Mouse (Mus musculus) adrenal gland, adult (tissue): ENCODE measurements around the gene 4933402D24Rik.

Experiments
- DNase-seq, 2 experiments: peaks; one replicate each; pipeline ENCODE4 v3.0.0; 2022 to 2023; ENCODE audit warnings: low spot score in 1 of 2; ENCODE audit not compliant: inconsistent age in 2 of 2

4933402D24Rik gene

GRCm38 (mm10) chr1:63769167-63769566 lies at the start of gene 4933402D24Rik:
Gene 4933402D24Rik (minus strand): TSS chr1:63769267.
- no peak for DNase-seq

GRCm38 (mm10) chr1:63808584-63808983 lies 39.5 kb upstream of the 4933402D24Rik start:
- DNase-seq = no peak

- DNase-seq = no peak
These were observed 36.0 kb upstream of the 4933402D24Rik start for GRCm38 (mm10) chr1:63805095-63805494.

DNA sequence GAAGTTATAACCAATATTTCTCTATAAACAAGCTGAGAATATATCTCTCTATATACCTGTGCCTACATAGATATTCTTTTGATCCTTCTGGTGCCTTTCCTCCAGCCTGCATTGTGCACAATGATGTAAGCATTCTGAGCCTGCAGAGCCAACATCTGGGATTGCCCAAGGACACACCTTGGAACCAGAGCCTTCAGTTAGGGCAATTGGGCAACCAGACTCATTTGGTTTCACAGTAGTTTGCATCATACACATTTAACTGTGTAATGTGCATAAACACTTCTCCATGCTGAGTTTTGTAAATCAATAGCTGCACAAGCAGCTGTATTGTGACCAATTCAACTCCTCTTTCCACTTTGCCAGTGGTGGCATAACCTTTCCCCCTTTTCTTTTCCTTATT lies 25.3 kb upstream of the 4933402D24Rik start:
- DNase-seq = peak in 1 of 2 experiments; percentile 77

DNA sequence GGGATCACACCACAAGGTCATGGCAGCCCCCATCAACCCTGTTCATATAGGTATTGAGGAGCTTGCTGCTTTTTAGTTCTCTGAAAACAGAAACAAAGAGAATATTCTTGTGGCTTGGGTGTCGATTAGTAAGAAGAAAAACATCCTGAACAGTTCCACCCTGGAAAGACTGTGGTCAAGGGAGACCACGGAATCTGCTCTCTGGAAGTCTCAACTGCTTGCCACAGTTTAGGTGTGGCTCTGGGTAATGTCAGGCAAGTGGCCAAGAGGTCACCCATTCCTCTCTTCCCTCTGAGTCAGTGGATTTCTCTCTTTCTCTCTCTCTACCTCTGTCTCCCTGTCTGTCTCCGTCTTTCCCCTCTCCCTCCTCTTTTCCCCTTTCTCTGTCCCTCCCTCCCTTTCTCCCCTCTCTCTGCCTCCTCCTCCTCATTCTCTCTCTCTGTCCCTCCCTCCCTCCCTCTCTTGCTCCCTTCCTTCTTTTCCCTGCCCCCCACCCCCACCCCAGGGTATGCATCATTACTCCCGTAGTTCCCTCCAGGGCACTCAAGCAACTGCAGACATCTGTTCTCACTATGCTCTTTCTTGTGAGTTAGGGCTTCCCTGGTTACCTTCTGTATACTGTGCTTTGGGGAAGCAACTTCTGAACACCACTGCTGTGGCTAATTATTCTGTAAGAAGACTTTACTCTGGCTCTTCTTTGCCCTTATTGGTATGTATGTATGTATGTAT lies 8.0 kb upstream of the 4933402D24Rik start:
- no peak for DNase-seq

DNA sequence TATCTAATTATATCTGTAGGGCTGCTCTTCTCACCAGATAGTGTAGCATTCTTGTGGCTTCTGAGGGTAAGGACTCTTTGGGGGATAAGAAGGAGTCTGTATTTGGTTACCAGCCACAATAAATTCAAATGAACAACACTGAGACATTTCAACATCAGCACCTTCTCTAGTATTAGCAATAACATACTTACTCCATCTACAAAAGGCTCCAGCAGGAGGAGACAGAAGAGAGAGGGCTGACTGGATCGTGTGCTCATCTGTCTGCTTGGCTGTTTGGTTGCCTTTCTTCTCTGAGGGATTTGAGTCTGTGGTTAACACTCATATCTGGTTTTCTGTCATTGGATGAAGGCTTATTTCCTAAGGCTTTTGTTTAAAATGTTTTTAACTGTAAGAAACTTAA lies 7.3 kb upstream of the 4933402D24Rik start:
- DNase-seq = no peak

- no peak for DNase-seq
These were observed 1.2 kb upstream of the 4933402D24Rik start for GRCm38 (mm10) chr1:63770309-63770708.

- no peak for DNase-seq
These were observed 955 bp downstream of the 4933402D24Rik start for GRCm38 (mm10) chr1:63768112-63768511.

DNA sequence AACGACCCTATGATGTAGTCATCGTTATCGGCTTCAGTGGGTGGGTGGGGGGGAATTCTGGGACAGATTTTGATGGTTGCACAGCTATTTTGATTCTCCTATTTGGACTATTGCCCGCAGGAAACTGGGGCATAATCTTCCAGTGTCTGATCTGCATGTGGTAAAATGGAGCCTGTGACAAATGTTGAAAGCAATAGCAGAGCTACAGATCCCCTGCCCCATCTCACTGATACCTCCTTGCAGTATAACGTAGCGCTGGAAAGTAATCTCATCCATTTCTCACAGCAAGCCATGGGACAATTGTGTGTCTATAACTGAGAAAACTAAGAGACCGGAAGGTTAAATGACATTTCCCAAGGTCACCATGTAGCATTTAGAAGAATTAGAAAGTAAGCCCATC lies 4.7 kb downstream of the 4933402D24Rik start:
- DNase-seq = no peak

DNA sequence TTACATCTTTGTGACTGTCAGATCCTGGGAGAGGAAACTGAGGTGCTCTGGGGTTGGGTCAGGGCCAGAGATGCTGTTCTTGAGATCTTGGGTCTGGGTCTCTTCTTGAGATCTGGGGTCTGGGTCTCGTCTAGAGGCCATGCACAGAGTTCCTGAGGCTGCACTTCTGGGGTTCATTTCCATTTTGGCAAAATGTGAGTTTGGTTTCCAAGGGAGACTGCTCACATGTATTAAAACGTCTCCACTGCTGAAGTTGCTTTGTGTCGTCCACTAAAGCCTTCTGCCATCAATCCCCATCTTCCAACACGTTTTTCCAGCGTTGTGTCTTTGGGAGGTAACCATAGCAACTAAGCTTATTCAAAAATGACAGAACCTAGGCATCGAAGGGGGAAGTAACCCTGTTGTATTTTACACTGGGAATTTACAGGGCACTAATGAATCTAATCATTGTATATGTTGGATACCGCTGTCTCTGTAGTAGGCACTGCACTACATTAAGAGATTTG lies 5.1 kb downstream of the 4933402D24Rik start:
- no peak for DNase-seq

- peak; percentile 37 to 86 for DNase-seq
These were observed 5.8 kb downstream of the 4933402D24Rik start for GRCm38 (mm10) chr1:63763212-63763694.

GRCm38 (mm10) chr1:63756005-63756404 lies 13.1 kb downstream of the 4933402D24Rik start:
- DNase-seq = no peak

- peak; percentile 91 to 99 for DNase-seq
These were observed 38.8 kb downstream of the 4933402D24Rik start, which contains the start of the genes Mdh1b and Fastkd2 for GRCm38 (mm10) chr1:63730240-63730771. Gene Mdh1b (minus strand): TSS chr1:63730318. Gene Fastkd2 (plus strand): TSS chr1:63730614.

DNA sequence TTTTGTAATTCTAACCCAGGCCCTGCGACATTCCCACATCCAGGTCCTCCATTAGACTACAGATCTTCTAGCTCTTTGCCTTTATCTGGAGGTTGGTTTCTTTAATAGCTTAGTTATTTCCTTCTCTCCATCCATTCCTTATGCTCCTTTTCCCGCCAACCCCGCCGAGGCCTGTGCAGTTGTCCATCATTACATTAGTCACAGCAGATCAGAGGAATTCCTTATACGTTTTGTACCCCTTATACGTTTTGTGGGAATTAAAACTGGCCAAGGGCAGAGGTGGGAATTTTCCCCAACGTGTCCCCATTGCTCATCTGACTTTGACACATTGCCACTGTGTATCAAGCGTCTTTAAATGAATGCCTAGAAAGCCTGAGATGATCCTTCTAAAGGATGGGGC lies 39.3 kb downstream of the 4933402D24Rik start:
- DNase-seq = no peak

- DNase-seq = no peak
These were observed 48.9 kb downstream of the 4933402D24Rik start for GRCm38 (mm10) chr1:63720161-63720560.

GRCm38 (mm10) chr1:63708876-63709275 lies 60.2 kb downstream of the 4933402D24Rik start:
- no peak for DNase-seq

GRCm38 (mm10) chr1:63705733-63706132 lies 63.3 kb downstream of the 4933402D24Rik start:
- DNase-seq = no peak
